Mouse (Mus musculus) left cerebral cortex, adult 2 months (tissue): Measurements from ENCODE around the gene Wipf1. TPM values are rescaled to one million over a fixed set of nuclear protein-coding genes. Genes with fewer than 3 reads are reported as not detected.

ENCODE experiments used
- DNase-seq, 2 experiments: peaks; one replicate each; pipeline ENCODE4 v3.0.0; 2021 to 2022; ENCODE audit warnings: low spot score in 2 of 2, mixed read lengths in 1 of 2; ENCODE audit errors: extremely low spot score in 1 of 2
- H3K27ac ChIP-seq: fragments of 200-600 bp; 2 replicates; pipeline ENCODE4 v1.8.1; 2022
- H3K4me3 ChIP-seq: fragments of 200-600 bp; 2 replicates; pipeline ENCODE4 v1.8.1; 2022
- CTCF ChIP-seq: fragments of 200-600 bp; IDR thresholded peaks from 2 replicates; pipeline ENCODE4 v1.8.1; 2022; ENCODE audit warnings: antibody characterized with exemption, mild to moderate bottlenecking, moderate library complexity
- intact Hi-C: fragments of 180-260 bp; cut with DNase I; formaldehyde crosslinking; loops from one replicate; pipeline ENCODE4 v1.15.1; 2025
- total RNA-seq, 2 experiments: library from RNA; stranded (reverse); gene quantifications; 2 replicates each; pipeline ENCODE4 v1.2.3; 2021

Gene Wipf1
- total RNA-seq, 2 experiments from 2014 or later = 7.4 to 7.9 TPM

- Histone ChIP-seq H3K27ac (peak overlapping the region; percentile 19; the same call in 1 of the 2 replicates), H3K4me3 (no peak overlapping the region)
- no peak for TF ChIP-seq CTCF
- no peak for DNase-seq
- intact Hi-C loops = no loop called here
Measured at GRCm38 (mm10) chr2:73477501-73477900, 52.0 kb downstream of the Wipf1 start.

DNA sequence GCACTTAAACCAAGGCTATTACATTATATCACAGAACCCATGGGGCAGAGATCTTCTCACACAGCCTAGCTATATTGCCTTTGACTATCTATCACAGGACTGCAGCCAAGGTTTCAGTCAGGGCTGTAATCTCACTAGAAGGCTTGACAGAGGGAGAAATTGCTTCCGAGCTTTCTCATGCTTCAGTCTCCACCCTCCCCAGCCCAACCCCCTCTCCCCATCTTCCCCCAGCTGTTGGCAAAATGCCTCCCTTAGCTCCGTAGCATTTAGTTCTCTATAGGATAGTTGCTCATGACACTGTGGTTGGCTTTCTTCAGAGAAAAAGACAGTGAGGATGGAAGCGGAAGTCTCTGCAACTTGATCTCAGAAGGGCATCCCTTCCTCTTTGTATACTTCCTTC, 54.0 kb downstream of the Wipf1 start:
- Histone ChIP-seq H3K27ac (no peak overlapping the region), H3K4me3 (no peak overlapping the region)
- DNase-seq = no peak
- intact Hi-C loops = no loop called here
- no peak for TF ChIP-seq CTCF

- Histone ChIP-seq H3K27ac (no peak overlapping the region), H3K4me3 (no peak overlapping the region)
- intact Hi-C loops = no loop called here
- TF ChIP-seq CTCF = peak; percentile 40
- no peak for DNase-seq
Measured at GRCm38 (mm10) chr2:73472130-73472529, 57.4 kb downstream of the Wipf1 start.

DNA sequence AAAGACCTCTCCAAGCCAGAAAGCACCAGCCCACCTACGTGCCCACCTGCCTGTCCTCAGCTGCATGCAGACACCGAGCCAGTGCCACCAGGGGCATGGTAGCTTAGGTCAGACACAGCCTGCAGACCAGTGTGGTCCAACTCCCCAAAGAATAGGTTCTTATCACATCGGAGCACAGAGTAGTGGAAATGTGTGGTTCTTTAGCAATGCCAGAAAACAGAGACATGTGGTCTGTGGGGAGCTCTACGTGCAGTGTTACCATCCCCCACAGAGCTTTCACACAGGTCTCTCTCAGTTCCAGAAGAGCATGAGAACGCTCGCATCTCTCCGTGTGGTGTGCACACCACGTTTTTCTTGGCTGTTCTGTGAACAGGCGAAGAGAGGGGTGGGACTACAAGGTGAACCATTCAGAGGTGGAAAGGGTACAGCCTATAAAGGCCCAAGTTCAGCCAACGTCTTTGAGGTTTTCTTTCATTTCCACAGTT, 59.3 kb downstream of the Wipf1 start:
- Histone ChIP-seq H3K4me3 (no peak overlapping the region), H3K27ac (no peak overlapping the region)
- intact Hi-C loops = no loop called here
- TF ChIP-seq CTCF = no peak
- no peak for DNase-seq

GRCm38 (mm10) chr2:73469552-73469951, 60.0 kb downstream of the Wipf1 start:
- DNase-seq = no peak
- no peak for TF ChIP-seq CTCF
- Histone ChIP-seq H3K27ac (no peak overlapping the region), H3K4me3 (no peak overlapping the region)
- intact Hi-C loops = no loop called here

DNA sequence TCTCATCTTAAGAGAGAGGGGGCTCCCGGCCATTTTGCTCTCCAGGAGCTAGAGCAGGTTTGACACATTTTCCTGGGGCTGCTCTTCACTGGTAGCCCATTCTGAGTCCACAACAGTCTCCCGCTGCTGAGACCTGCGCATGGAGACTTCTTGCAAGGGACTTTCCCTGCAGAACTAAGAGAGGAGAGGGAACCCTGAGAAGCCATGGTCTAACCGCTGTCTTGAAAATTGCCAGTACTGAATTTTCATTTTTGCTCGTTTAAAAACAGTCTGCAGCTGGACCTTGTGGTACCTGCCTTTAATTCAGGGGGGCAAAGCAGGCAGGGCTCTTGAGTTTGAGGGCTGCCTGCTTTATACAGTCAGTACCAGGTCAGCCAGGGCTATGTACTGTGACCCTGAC, 60.5 kb downstream of the Wipf1 start:
- TF ChIP-seq CTCF = no peak
- Histone ChIP-seq H3K4me3 (no peak overlapping the region), H3K27ac (no peak overlapping the region)
- intact Hi-C loops = no loop called here
- no peak for DNase-seq

- DNase-seq = no peak
- Histone ChIP-seq H3K4me3 (no peak overlapping the region), H3K27ac (no peak overlapping the region)
- no peak for TF ChIP-seq CTCF
- intact Hi-C loops = no loop called here
Measured at GRCm38 (mm10) chr2:73467071-73467851, 62.3 kb downstream of the Wipf1 start.

- no peak overlapping the region for H3K4me3 ChIP-seq
- intact Hi-C loops = no loop called here
- no peak for DNase-seq
- H3K27ac ChIP-seq = no peak overlapping the region
- no peak for TF ChIP-seq CTCF
Measured at GRCm38 (mm10) chr2:73466481-73466880, 63.1 kb downstream of the Wipf1 start.

DNA sequence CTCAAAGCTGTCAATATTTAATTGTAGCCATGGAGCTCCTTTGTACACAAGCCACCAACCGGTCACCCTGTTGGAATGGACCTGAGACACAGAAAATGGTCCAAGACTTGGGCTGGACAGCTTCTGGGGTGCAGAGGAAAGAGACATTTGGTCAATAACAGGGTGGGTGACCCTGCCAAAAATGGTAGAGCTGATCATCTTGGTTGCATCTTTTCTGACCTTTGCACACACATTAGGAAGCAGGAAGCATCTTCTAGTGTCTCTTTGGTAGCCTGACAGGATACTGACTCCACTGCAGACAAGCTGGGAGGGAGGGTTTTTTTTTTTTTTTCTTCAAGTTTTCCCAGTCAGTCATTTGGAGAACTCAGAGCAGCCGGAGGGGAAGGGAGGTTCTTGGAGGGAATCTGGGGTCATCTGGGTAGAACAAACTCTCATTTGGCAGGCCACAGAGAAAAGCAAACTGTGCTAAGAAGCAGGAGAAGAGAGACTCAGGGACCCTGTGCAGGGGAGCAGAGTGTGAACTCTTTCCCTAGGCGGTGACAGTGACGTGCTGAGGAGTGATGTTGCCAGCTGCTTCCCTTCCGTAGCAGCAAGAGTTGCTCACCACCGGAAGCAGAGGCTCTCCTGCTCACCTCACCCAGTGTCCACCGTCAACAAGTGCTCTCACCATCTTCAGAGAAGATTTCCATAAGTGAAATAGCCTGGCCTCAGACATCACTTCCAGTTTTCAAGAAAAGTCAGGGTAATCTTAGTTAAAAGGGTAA, 65.9 kb downstream of the Wipf1 start:
- no peak for DNase-seq
- no peak overlapping the region for H3K4me3 ChIP-seq
- H3K27ac ChIP-seq = no peak overlapping the region
- TF ChIP-seq CTCF = no peak
- intact Hi-C loops = no loop called here

DNA sequence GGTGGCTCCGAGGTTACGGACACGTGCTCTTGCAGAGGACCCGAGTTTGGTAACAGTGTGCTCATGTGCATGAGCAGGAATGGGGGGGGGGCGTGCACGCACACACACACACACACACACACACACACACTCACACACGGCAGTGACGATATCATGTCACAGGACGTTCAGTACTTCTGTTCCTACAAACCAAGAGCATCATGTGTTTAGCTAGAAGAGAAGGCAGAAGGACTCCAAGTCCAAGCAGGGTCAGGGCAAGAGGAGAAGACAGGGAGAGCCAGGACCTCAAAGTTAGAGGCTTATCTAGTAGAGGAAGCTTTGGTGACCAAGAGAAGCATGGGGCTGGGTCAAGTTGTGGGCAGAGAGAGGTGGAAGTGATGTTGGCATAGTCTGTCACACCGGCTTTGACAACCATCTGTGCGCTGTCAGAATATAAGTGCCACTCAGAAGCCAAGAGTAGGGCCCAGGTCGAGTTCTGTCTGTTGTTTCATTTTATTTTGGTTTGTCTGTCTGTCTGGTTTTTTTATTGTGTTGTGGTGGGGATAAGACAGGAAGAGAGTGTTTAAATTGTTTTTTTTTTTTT, 66.7 kb downstream of the Wipf1 start:
- intact Hi-C loops = no loop called here
- Histone ChIP-seq H3K27ac (no peak overlapping the region), H3K4me3 (no peak overlapping the region)
- no peak for DNase-seq
- TF ChIP-seq CTCF = no peak

DNA sequence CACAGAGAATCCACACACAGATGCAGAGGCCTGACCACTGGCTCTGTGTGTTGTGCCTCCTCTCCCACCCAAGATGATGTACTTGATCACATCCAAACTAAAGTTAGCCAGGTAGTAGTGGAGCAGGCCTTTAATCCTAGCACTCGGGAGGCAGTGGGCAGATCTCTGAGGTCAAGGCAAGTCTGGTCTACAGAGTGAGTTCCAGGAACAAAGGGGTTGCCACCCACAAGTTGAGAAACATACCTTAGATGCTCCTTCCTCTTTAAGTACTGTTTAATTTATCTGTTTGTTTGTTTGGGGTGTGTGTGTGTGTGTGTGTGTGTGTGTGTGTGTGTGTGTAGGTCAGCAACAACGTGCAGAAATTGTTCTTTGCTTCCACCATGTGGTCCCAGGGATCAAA, 67.3 kb downstream of the Wipf1 start:
- TF ChIP-seq CTCF = no peak
- no peak for DNase-seq
- H3K27ac ChIP-seq = no peak overlapping the region
- H3K4me3 ChIP-seq = no peak overlapping the region
- intact Hi-C loops = no loop called here

DNA sequence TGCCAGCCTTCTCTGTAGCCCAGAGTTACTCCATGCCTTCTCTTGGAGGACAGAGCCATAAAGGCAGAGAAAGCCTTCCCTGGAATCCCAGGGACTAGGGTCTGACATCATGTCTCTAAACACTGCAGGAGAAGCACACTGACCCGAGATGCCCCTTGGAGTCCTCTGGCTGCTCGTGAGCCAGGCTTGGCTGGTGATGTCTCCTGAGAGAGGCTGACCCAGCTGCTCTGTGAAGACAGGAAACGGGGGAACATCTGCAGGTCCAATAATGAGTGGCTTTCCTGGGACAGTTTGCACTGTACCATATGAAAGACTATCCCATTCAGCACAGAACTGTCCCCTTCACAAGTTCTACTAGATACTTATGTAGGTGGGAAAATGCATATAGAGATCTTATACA, 69.4 kb downstream of the Wipf1 start:
- H3K27ac ChIP-seq = no peak overlapping the region
- no peak overlapping the region for H3K4me3 ChIP-seq
- intact Hi-C loops = no loop called here
- TF ChIP-seq CTCF = no peak
- no peak for DNase-seq
